In genomic region chr5:35713649-35714354, GRCm38 (mm10) we compare ENCODE assay signal across 8 mouse cellular contexts. TPM values are rescaled to one million over a fixed set of nuclear protein-coding genes. Genes with fewer than 3 reads are reported as not detected.
DNase-seq lines count a peak whose midpoint lies in the region; ATAC-seq lines count a peak whose summit lies in the region.

No protein-coding gene starts in this region.

- peaks cover 3% of the 10 kb centered on the region; the same call in 1 of the 2 replicates for H3K36me3 ChIP-seq in intestine, embryonic 16.5 days (ENCODE audit: control insufficient read depth, insufficient read depth, low read length)
- no peaks in the 10 kb centered on the region for H3K36me3 ChIP-seq in limb, embryonic 13.5 days
- H3K36me3 ChIP-seq in midbrain, embryonic 15.5 days (replicated peaks): no peaks in the 10 kb centered on the region
- H3K36me3 ChIP-seq in stomach, embryonic 15.5 days: no peaks in the 10 kb centered on the region

- H3K9ac ChIP-seq in intestine, embryonic 16.5 days (ENCODE audit: low read depth, low read length): no peak overlapping the region; the same call in 1 of the 2 replicates
- no peak overlapping the region for H3K9ac ChIP-seq in limb, embryonic 13.5 days
- no peak overlapping the region for H3K9ac ChIP-seq in midbrain, embryonic 15.5 days
- H3K9ac ChIP-seq in stomach, embryonic 15.5 days: no peak overlapping the region

- H3K27me3 ChIP-seq in intestine, embryonic 16.5 days (replicated peaks; ENCODE audit: control insufficient read depth, insufficient read depth, low read length): no peaks in the 10 kb centered on the region
- no peaks in the 10 kb centered on the region for H3K27me3 ChIP-seq in limb, embryonic 13.5 days
- no peaks in the 10 kb centered on the region for H3K27me3 ChIP-seq in midbrain, embryonic 15.5 days (replicated peaks)
- no peaks in the 10 kb centered on the region for H3K27me3 ChIP-seq in stomach, embryonic 15.5 days (replicated peaks)

- DNase-seq in spleen, postnatal 10 days (ENCODE audit: low spot score in 2 of 2): peak; percentile 8 to 60
- no peak for DNase-seq in spleen, adult 12 weeks (ENCODE audit: low spot score)
- peak; percentile 70 to 71 for DNase-seq in cerebellum, postnatal 36 days
- DNase-seq in gastrocnemius, adult 8-10 months (ENCODE audit: low spot score in 2 of 2): peak; percentile 51 to 55

- peak; percentile 61 for ATAC-seq in intestine, embryonic 16.5 days
- peak; percentile 86 for ATAC-seq in limb, embryonic 13.5 days (ENCODE audit: low FRiP score, low read depth)
- ATAC-seq in midbrain, embryonic 15.5 days (replicated peaks): peak; percentile 92
- ATAC-seq in stomach, embryonic 15.5 days (ENCODE audit: insufficient read depth, low FRiP score, low read depth): peak; percentile 79

- H3K27ac ChIP-seq in intestine, embryonic 16.5 days (ENCODE audit: low read length): no peak overlapping the region
- no peak overlapping the region for H3K27ac ChIP-seq in limb, embryonic 13.5 days
- H3K27ac ChIP-seq in midbrain, embryonic 15.5 days: no peak overlapping the region
- H3K27ac ChIP-seq in stomach, embryonic 15.5 days: no peak overlapping the region

- no peak overlapping the region for H3K4me3 ChIP-seq in intestine, embryonic 16.5 days (ENCODE audit: low read length)
- no peak overlapping the region for H3K4me3 ChIP-seq in limb, embryonic 13.5 days
- H3K4me3 ChIP-seq in midbrain, embryonic 15.5 days: no peak overlapping the region
- H3K4me3 ChIP-seq in stomach, embryonic 15.5 days (replicated peaks): no peak overlapping the region

- 51% methylated on average over 13 of the region's 13 CpGs for WGBS in intestine, embryonic 16.5 days
- 52% methylated on average over 13 of the region's 13 CpGs for WGBS in limb, embryonic 13.5 days
- WGBS in midbrain, embryonic 15.5 days: 51% methylated on average over 13 of the region's 13 CpGs
- 59% methylated on average over 13 of the region's 13 CpGs for WGBS in stomach, embryonic 15.5 days

- no peak overlapping the region for H3K4me2 ChIP-seq in intestine, embryonic 16.5 days (ENCODE audit: low read depth, low read length)
- no peak overlapping the region for H3K4me2 ChIP-seq in limb, embryonic 13.5 days (replicated peaks)
- no peak overlapping the region for H3K4me2 ChIP-seq in midbrain, embryonic 15.5 days
- H3K4me2 ChIP-seq in stomach, embryonic 15.5 days: no peak overlapping the region

- H3K4me1 ChIP-seq in intestine, embryonic 16.5 days (ENCODE audit: control insufficient read depth, insufficient read depth, low read length): peaks cover 24% of the 10 kb centered on the region
- peaks cover 3% of the 10 kb centered on the region for H3K4me1 ChIP-seq in limb, embryonic 13.5 days
- H3K4me1 ChIP-seq in midbrain, embryonic 15.5 days: no peaks in the 10 kb centered on the region
- H3K4me1 ChIP-seq in stomach, embryonic 15.5 days: peaks cover 19% of the 10 kb centered on the region

- no peaks in the 10 kb centered on the region for H3K9me3 ChIP-seq in intestine, embryonic 16.5 days (ENCODE audit: control insufficient read depth, low read length)
- no peaks in the 10 kb centered on the region for H3K9me3 ChIP-seq in limb, embryonic 13.5 days
- H3K9me3 ChIP-seq in midbrain, embryonic 15.5 days: no peaks in the 10 kb centered on the region
- H3K9me3 ChIP-seq in stomach, embryonic 15.5 days: no peaks in the 10 kb centered on the region

RNA-seq across cellular contexts. Expression of gene Sh3tc1, which starts 26.0 kb away (rescaled TPM):
- 1 to 10 TPM; 1.4 to 2.9 (median 1.9) TPM for total RNA-seq in gastrocnemius, adult 8-10 months (2022)
- polyA plus RNA-seq in intestine, embryonic 16.5 days (2015; fragmentation: Nextera tagmentation; extraction: Ambion mirVana): 18.4 and 20.5 TPM in 2 replicates
- 5.1 and 5.3 TPM in 2 replicates for polyA plus RNA-seq in limb, embryonic 13.5 days (2015; fragmentation: Nextera tagmentation; extraction: Ambion mirVana)
- 2.5 and 3.5 TPM in 2 replicates for polyA plus RNA-seq in midbrain, embryonic 15.5 days (2015; fragmentation: Nextera tagmentation; extraction: Ambion mirVana)
- 6.5 and 7.4 TPM in 2 replicates for polyA plus RNA-seq in stomach, embryonic 15.5 days (2015; fragmentation: Nextera tagmentation; extraction: Ambion mirVana)

RNA-seq across cellular contexts. Expression of gene Htra3, which starts 34.2 kb away (rescaled TPM):
- 10 to 100 TPM; 19.9 to 34.2 (median 25.1) TPM for total RNA-seq in gastrocnemius, adult 8-10 months (2022)
- 53.5 and 58.1 TPM in 2 replicates for polyA plus RNA-seq in intestine, embryonic 16.5 days (2015; fragmentation: Nextera tagmentation; extraction: Ambion mirVana)
- 19.4 and 20.1 TPM in 2 replicates for polyA plus RNA-seq in limb, embryonic 13.5 days (2015; fragmentation: Nextera tagmentation; extraction: Ambion mirVana)
- polyA plus RNA-seq in midbrain, embryonic 15.5 days (2015; fragmentation: Nextera tagmentation; extraction: Ambion mirVana): 14.9 and 15.2 TPM in 2 replicates
- 54.7 and 54.9 TPM in 2 replicates for polyA plus RNA-seq in stomach, embryonic 15.5 days (2015; fragmentation: Nextera tagmentation; extraction: Ambion mirVana)

RNA-seq across cellular contexts. Expression of gene Ablim2, which starts 43.9 kb away (rescaled TPM):
- total RNA-seq in gastrocnemius, adult 8-10 months (2022): 10 to 100 TPM; 36.1 to 43.4 (median 40.7) TPM
- 5.4 and 5.7 TPM in 2 replicates for polyA plus RNA-seq in intestine, embryonic 16.5 days (2015; fragmentation: Nextera tagmentation; extraction: Ambion mirVana)
- 1.1 and 1.8 TPM in 2 replicates for polyA plus RNA-seq in limb, embryonic 13.5 days (2015; fragmentation: Nextera tagmentation; extraction: Ambion mirVana)
- 21.3 and 25.7 TPM in 2 replicates for polyA plus RNA-seq in midbrain, embryonic 15.5 days (2015; fragmentation: Nextera tagmentation; extraction: Ambion mirVana)
- 2.8 and 3.4 TPM in 2 replicates for polyA plus RNA-seq in stomach, embryonic 15.5 days (2015; fragmentation: Nextera tagmentation; extraction: Ambion mirVana)
